Mouse (Mus musculus) neutrophil, adult 83 days (primary cell): ENCODE measurements around the gene Zfr2. TPM values are rescaled to one million over a fixed set of nuclear protein-coding genes. Genes with fewer than 3 reads are reported as not detected.

Experiments
- total RNA-seq, 2 experiments: library from RNA; stranded (reverse); gene quantifications; one replicate each; pipeline ENCODE4 v1.2.4; 2023

Gene Zfr2
- total RNA-seq: 1 to 10 TPM in 1 of 2 experiments, under 1 TPM in 1; 0.44 to 1.5 TPM

DNA sequence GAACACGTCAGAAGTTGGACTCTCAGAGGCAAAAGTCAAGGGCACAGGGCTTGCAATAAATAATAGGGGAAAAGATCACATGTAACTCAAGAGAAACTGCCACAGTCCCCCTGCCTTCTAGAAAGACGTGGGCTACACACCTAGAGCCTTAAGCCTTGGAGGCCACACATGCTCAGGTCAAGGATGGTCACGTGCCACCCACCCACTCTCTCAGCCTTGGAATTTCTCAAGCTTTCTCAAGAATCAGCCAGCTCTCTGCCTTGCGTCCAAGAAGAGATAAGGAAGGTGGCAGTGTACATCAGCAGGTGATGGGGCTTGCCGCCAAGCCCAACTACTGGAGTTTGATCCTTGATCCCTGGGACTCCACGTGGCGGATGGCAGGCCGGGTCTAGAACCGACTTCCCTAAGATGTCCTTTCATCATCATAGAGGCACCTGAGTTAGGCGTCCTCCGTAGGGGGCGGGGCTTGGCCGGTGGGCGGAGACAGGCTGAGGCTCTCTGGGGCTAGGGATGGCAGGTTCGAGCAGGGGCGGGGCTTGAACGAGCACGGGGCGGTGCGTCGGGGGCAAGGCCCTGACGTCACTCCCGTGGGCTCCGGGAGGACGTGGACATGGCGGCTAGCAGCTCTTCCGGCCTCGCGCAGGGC lies at the start of gene Zfr2:
Zfr2 (plus strand) TSS at position 576 of the 646 bp plus-strand sequence.

DNA sequence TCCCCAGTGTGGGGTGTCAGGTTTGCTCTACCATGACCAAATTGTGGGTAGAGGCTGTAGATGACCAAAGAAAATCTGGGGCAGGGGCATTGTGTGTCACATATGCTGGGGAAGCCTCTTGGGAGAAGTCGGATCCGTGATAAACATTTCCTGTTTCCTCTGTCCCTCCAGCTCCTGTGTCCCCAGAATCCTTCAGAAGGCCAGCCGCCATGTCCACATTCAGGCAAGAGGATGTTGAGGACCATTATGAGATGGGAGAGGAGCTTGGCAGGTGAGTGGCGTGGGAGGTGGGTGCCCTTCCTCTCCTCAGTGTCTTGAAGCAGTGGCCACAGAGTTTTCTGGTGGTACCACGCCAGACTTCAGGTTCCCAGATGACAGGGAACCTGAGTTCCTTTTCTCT lies 49.1 kb upstream of the Zfr2 start, which contains the start of gene 4930442H23Rik:
4930442H23Rik (minus strand) TSS at position 45 of the 400 bp plus-strand sequence.

DNA sequence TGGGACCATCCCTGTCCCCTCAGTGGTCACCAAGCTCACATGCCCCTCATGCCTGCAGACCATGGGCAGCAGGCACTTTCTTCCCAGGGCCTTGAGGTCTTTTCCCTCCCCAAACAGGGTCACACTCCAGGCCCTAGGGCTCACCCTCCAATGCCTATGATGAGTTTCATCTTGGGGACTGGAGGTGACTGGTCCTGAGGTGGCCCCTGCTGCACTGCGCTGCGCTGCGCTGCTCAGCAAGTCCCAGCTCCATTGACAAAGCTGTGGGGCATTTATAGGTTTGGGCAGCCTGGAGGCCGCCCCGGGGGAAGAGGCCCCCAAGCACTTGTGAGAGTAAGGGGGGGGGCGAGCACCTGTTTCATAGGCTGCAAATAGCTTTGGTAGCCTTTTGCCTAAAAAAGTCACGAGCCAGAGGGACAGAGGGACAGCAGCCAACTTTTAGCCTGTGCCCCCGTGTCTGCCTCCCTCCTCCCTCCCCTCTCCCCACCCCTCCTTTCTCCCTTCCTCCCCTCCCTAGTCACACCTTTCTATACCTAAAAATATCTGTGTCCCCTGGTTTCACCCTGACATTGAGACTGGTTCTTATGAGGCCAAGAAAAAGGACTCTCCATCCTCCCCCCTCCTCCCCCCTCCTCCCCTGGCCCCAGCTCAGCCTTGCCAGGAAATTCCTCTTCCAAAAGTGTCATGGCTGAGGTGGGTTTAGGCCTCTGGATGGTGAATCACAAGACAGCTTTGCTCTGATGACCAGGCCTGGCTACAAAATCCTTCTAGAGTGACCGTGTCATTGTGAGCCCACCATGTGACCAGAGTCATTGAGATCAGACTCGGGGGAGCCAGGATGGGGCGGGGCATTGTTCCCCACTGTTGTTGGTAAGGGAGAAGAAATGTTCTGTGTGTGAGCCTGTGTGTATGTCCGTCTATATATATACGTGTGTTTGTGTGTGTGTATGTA lies 30.9 kb upstream of the Zfr2 start, which contains the start of gene Nmrk2:
Nmrk2 (minus strand) TSS at position 245 of the 952 bp plus-strand sequence.

DNA sequence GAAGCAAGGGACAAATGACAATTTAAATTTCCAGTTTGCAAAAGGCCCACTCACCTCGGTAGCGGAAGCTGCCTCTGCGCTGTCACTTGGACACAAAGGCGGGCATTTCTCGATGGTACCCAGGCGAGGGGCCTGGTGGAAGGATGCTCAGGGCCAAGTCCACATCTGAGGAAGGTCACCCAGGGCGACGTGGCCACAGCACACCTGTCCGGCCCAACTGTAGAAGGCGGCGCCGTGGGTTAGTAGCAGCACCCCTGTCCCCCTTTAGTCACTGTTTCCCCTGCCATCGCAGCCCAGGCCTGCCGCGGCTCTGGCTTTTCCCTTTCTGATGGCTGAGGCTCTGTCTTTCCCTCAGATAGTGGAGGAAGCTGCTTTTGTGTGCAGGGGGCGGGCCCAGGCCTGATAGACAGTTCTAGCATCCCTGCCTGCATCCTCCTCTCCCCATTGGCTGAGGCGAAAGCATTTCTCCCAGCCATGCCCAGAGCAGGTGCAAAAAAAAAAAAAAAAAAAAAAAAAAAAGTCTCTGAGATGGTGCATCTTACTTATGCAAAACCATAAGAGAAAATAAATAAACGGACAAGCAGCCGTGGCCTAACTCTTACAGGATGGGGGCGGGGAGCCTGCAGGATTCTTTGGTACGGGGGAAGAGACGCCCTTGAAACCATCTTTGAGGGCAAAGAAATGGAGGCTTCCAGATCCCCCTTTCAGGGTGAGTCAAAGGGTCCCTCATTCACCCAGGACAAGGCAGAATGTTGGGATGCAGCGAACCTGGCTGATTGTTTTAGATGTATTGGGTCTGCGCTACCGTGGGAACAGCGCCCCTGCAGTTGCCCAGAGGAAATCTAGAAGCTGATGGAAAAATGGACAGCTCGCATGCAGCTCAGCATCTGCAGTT lies 2.3 kb upstream of the Zfr2 start, which contains the start of gene Atcay:
Atcay (minus strand) TSS at position 396 of the 895 bp plus-strand sequence.

DNA sequence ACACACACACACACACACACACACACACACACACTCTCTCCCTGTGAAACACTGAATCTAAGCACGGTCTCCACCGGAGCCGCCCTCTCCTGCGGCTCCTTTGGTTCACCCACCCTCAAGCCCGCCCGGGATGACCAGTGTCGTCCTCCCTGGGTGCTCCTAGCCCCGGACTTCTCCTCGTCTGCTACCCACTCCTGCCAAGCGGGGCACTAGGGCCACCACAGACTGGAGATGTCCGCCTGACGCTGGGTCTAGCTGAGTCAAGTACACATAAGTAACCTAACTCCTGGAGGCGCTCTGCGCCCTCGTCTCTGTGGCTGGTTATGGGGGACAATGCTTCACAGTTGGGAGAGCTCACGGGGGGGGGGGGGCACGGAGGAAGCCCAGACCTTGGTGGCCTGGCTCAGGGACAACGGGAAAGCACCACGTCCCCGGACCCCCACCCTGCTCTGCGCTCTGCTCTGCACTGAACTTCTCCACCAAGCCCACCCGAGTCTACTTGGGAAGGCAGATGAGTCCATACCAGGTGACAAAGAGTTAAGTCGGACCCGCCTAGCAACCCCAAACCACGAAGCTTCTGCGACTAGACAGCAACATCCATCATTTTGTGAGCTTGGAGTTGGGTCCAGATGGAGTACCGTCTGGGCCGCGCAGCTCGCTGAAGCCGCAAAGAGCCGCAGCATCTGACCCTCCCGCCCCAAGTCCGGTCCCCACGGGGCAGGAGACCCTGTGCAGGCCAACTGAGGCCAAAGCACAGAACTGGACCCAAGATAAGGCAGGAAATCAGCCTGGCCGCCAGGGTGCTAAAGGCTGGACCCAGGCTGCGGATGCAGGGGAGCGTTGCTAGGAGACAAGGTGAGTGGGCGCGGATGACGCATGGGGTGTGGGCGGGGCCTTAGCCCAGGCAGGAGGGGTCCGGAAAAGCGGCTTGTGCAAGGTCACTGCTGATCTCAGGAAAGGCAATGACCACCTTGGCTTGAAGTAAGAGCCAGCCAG lies 19.8 kb downstream of the Zfr2 start, which contains the start of gene Matk:
Matk (plus strand) TSS at position 512 of the 996 bp plus-strand sequence.

DNA sequence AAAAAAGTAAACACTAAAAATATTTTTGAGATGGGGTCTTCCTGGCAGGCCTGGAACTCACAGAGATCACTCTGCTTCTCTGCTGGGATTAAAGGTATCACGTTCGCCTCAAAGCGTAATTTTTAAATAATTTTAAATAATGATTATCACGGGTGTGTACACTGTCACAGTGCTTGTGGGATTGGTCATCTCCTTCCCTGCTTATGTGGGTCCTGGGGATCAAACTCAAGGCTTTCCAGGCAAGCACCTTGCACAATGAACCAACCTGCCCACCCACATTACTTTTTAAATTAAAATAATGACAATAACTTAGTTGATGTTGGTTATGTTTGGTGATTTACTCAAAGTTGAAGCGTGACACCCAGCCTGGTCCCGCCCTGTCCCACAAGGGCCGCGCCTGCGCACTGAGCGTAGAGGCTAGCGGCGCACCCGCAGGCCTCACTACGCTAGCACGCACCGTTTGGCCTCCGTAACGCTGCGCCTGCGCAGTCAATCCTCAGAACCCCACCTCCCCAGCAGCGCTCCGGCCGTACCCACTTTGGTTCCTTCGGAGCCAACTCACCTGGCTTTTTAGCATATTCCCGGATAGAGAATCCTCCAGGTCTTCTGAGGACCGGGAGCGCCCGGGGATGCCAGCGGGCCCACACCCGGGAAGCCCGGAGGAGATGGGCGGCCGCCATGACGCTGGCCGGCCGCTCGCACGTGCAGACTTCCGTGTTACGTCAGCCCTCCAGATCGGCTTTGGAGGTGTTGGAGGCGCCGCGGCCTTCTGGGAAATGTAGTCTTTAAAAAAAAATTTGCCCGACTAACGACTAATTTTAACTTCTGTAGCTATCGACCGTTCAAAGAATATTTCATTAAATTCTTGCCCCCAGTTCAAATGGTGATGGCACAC lies 33.5 kb downstream of the Zfr2 start, which contains the start of the genes Mrpl54 and Apba3:
Mrpl54 (minus strand) TSS at position 724 of the 895 bp plus-strand sequence.
Apba3 (plus strand) TSS at position 750 of the 895 bp plus-strand sequence.

DNA sequence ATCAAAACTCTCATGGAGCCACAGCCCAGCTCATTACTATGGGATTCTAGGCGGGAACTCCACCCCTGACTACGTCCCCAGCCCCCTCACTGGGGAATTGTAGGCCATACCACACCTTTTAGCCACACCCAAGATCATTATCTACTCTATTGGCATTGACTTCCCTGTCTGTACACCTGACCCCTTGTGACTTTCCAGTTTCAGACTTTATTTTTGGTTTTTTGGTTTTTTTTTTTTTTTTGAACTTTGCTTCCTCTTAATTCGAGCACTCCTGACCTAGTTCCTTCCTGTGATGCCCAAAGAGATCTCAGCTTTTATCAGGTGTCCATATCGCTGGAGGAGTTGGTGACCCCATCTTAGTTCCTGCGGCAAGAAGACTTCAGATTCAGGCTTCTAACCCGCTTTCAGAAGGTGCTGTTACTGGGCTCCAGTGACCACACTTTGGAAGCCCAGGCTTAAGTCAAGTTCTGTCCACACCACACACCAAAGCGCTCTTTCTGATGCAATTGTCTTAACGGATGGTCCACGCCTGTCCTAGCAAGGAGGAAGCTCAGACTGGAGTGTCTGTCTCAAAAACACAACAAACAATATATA lies 58.7 kb downstream of the Zfr2 start, which contains the start of gene Tjp3:
Tjp3 (minus strand) TSS at position 71 of the 594 bp plus-strand sequence.

DNA sequence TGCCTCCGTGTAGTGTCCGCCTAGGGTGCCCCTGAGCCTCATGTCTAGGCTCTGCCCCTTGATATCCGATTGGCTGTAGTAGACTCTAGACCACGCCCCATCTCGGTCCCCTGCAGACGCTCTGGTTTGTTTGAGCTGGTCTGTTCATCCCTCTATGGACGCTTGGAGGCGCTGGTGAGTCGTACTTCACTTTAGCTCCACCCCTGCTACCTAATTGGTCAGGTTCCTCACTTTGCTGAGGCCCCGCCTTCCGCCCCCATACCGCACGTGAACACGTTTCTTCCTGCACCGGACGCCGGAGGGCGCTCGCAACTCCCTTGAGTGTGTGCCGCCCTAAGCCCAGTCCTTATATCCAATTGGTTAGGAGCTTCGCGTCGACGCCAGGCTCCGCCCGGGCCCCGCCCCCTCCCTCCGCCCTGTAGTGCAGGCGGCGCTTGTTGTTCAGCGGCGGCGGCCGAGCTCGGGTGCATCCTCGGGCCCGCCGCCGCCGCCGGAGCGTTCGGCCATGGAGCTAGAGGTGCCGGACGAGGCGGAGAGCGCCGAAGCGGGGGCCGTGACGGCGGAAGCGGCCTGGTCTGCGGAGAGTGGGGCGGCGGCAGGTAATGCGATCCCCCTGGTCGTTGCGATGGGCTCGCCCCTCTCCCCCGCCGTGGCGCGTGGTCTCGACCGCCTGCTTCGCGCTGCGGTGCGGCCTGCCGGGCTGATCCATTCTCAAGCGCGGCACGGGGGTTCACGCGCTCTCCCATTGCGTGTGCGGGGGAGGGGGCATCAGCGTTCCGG lies 59.8 kb downstream of the Zfr2 start, which contains the start of gene Pip5k1c:
Pip5k1c (plus strand) TSS at position 410 of the 780 bp plus-strand sequence.

Other genes starting within 250 kb of the Zfr2 start
- gene Gng7, start 218.2 kb upstream of the Zfr2 start, total RNA-seq: under 1 TPM; 0.59 to 0.68 TPM
- not detected for gene Diras1, start 207.5 kb upstream of the Zfr2 start, total RNA-seq
- gene Slc39a3, start 195.7 kb upstream of the Zfr2 start, total RNA-seq: 10 to 100 TPM; 11.2 to 13.3 TPM
- 10 to 100 TPM; 48.3 to 49.5 TPM for gene Sgta, start 173.0 kb upstream of the Zfr2 start, total RNA-seq
- 1 to 10 TPM; 6.6 to 8.3 TPM for gene Thop1, start 163.1 kb upstream of the Zfr2 start, total RNA-seq
- 1 to 10 TPM in 1 of 2 experiments, under 1 TPM in 1; 0.64 to 1.2 TPM for gene Creb3l3, start 134.3 kb upstream of the Zfr2 start, total RNA-seq
- 10 to 100 TPM; 86.1 to 87.6 TPM for gene Map2k2, start 127.2 kb upstream of the Zfr2 start, total RNA-seq
- gene Zbtb7a, start 97.9 kb upstream of the Zfr2 start, total RNA-seq: 10 to 100 TPM; 62.4 to 68.5 TPM
- 10 to 100 TPM; 27.3 to 29.5 TPM for gene Pias4, start 65.2 kb upstream of the Zfr2 start, total RNA-seq
- gene Eef2, start 56.5 kb upstream of the Zfr2 start, total RNA-seq: 100 to 1,000 TPM; 824 to 844 TPM
- gene Dapk3, start 50.1 kb upstream of the Zfr2 start, total RNA-seq: 10 to 100 TPM; 26.8 to 31.2 TPM
- gene 4930442H23Rik, start 49.3 kb upstream of the Zfr2 start, total RNA-seq: not detected
- gene Nmrk2, start 31.1 kb upstream of the Zfr2 start, total RNA-seq: not detected
- gene Atcay, start 2.3 kb upstream of the Zfr2 start, total RNA-seq: not detected
- gene Matk, start 19.8 kb downstream of the Zfr2 start, total RNA-seq: 1 to 10 TPM; 7.1 to 10.0 TPM
- 10 to 100 TPM; 36.4 to 40.7 TPM for gene Mrpl54, start 33.8 kb downstream of the Zfr2 start, total RNA-seq
- gene Apba3, start 33.8 kb downstream of the Zfr2 start, total RNA-seq: 10 to 100 TPM; 28.2 to 28.6 TPM
- gene Tjp3, start 58.4 kb downstream of the Zfr2 start, total RNA-seq: 1 to 10 TPM; 5.6 to 5.8 TPM
- gene Pip5k1c, start 59.8 kb downstream of the Zfr2 start, total RNA-seq: 10 to 100 TPM; 84.7 to 91.8 TPM
- gene Cactin, start 87.9 kb downstream of the Zfr2 start, total RNA-seq: 10 to 100 TPM; 27.9 to 30.2 TPM
- gene Tbxa2r, start 95.6 kb downstream of the Zfr2 start, total RNA-seq: under 1 TPM in 1 of 2 experiments, not detected in 1; 0.64 TPM
- gene Gipc3, start 110.1 kb downstream of the Zfr2 start, total RNA-seq: not detected
- gene Hmg20b, start 117.3 kb downstream of the Zfr2 start, total RNA-seq: 10 to 100 TPM; 38.3 to 46.6 TPM
- 10 to 100 TPM; 19.2 to 20.1 TPM for gene Mfsd12, start 124.3 kb downstream of the Zfr2 start, total RNA-seq
- 1 to 10 TPM; 3.8 to 4.8 TPM for gene 4930404N11Rik, start 132.7 kb downstream of the Zfr2 start, total RNA-seq
- 10 to 100 TPM; 51.4 to 52.7 TPM for gene Fzr1, start 145.4 kb downstream of the Zfr2 start, total RNA-seq
- gene Dohh, start 151.3 kb downstream of the Zfr2 start, total RNA-seq: 10 to 100 TPM; 17.9 to 20.0 TPM
- under 1 TPM; 0.53 to 0.70 TPM for gene Gm48551, start 151.3 kb downstream of the Zfr2 start, total RNA-seq
- gene Gm48552, start 155.8 kb downstream of the Zfr2 start, total RNA-seq: 1 to 10 TPM; 1.1 to 1.3 TPM
- 10 to 100 TPM in 1 of 2 experiments, 1 to 10 TPM in 1; 7.1 to 10.6 TPM for gene Smim24, start 159.9 kb downstream of the Zfr2 start, total RNA-seq
- 10 to 100 TPM; 64.6 to 69.7 TPM for gene Nfic, start 222.5 kb downstream of the Zfr2 start, total RNA-seq
- gene Celf5, start 249.6 kb downstream of the Zfr2 start, total RNA-seq: not detected